8 mouse cellular contexts compared by ENCODE assay signal in genomic region chr10:60531349-60531748, GRCm38 (mm10).
DNase-seq lines count a peak whose midpoint lies in the region; ATAC-seq and TF ChIP-seq lines count a peak whose summit lies in the region.

No protein-coding gene starts in this region.

- no peak overlapping the region for H3K9ac ChIP-seq in midbrain, embryonic 15.5 days
- no peak overlapping the region for H3K9ac ChIP-seq in neural tube, embryonic 11.5 days (ENCODE audit: low read length)

- H3K4me2 ChIP-seq in midbrain, embryonic 15.5 days: no peak overlapping the region
- H3K4me2 ChIP-seq in neural tube, embryonic 11.5 days (ENCODE audit: low read depth): no peak overlapping the region

- DNase-seq in midbrain, embryonic 10.5 days (ENCODE audit: low spot score): peak; percentile 44
- peak; percentile 6 for DNase-seq in Patski (ENCODE audit: low read depth, low spot score)
- peak; percentile 78 to 80 for DNase-seq in cerebellum, postnatal 14 days
- DNase-seq in gastrocnemius, postnatal 10 days: peak; percentile 42
- peak; percentile 46 to 60 for DNase-seq in left cerebral cortex, adult 18-20 months (ENCODE audit: low spot score in 2 of 2)
- DNase-seq in neural tube, embryonic 11.5 days (ENCODE audit: low spot score): peak; percentile 61
- peak; percentile 36 to 41 for DNase-seq in thymus, postnatal 36 days

- peaks cover 20% of the 10 kb centered on the region for H3K4me1 ChIP-seq in midbrain, embryonic 10.5 days
- H3K4me1 ChIP-seq in midbrain, embryonic 15.5 days: peaks cover 6% of the 10 kb centered on the region; the same call in 1 of the 2 replicates
- no peaks in the 10 kb centered on the region for H3K4me1 ChIP-seq in neural tube, embryonic 11.5 days (ENCODE audit: control insufficient read depth, insufficient read depth, low read length)

- in situ Hi-C loops in Patski (cut with MboI; ENCODE audit: low pct_unique_long_range_greater_than_20kb): loop anchor here (5.0 kb wide), 2 partner anchors 156 to 221 kb away; partner anchors contain the start of gene Slc29a3

- 18% methylated on average over 2 of the region's 2 CpGs for WGBS in midbrain, embryonic 10.5 days
- WGBS in midbrain, embryonic 15.5 days: 33% methylated on average over 2 of the region's 2 CpGs
- 27% methylated on average over 2 of the region's 2 CpGs for WGBS in neural tube, embryonic 11.5 days

- no peak overlapping the region for H3K4me3 ChIP-seq in midbrain, embryonic 10.5 days
- H3K4me3 ChIP-seq in midbrain, embryonic 15.5 days: no peak overlapping the region
- no peak overlapping the region for H3K4me3 ChIP-seq in neural tube, embryonic 11.5 days (ENCODE audit: low read depth, low read length)

- no peaks in the 10 kb centered on the region for H3K36me3 ChIP-seq in midbrain, embryonic 10.5 days
- H3K36me3 ChIP-seq in midbrain, embryonic 15.5 days (replicated peaks): no peaks in the 10 kb centered on the region
- H3K36me3 ChIP-seq in neural tube, embryonic 11.5 days (ENCODE audit: control insufficient read depth, insufficient read depth, low read length): no peaks in the 10 kb centered on the region

- no peaks in the 10 kb centered on the region for H3K27me3 ChIP-seq in midbrain, embryonic 10.5 days (ENCODE audit: low read depth, poor library complexity, severe bottlenecking)
- H3K27me3 ChIP-seq in midbrain, embryonic 15.5 days (replicated peaks): no peaks in the 10 kb centered on the region
- no peaks in the 10 kb centered on the region for H3K27me3 ChIP-seq in Patski
- no peaks in the 10 kb centered on the region for H3K27me3 ChIP-seq in neural tube, embryonic 11.5 days (ENCODE audit: control insufficient read depth, insufficient read depth, low read length)

- no peak for TF ChIP-seq CTCF in Patski (IDR thresholded peaks at IDR 0.05)

- H3K27ac ChIP-seq in midbrain, embryonic 10.5 days (replicated peaks): no peak overlapping the region
- no peak overlapping the region for H3K27ac ChIP-seq in midbrain, embryonic 15.5 days
- no peak overlapping the region for H3K27ac ChIP-seq in neural tube, embryonic 11.5 days (ENCODE audit: low read depth, low read length)

- POLR2A ChIA-PET in Patski (lab: Charles Lee): interaction anchor here (0.6 to 0.9 kb wide), 2 partner anchors 124 to 157 kb away, joined by 3 read pairs; no protein-coding TSS in a partner anchor

- CTCF ChIA-PET in Patski (lab: Charles Lee): interaction anchor here (0.7 to 1.4 kb wide), 4 partner anchors 12 to 85 kb away, joined by 3 to 4 read pairs (median 3); no protein-coding TSS in a partner anchor

- no peak for ATAC-seq in midbrain, embryonic 15.5 days (replicated peaks)
- ATAC-seq in Patski: no peak
- ATAC-seq in neural tube, embryonic 11.5 days (ENCODE audit: insufficient read depth, low FRiP score, low TSS enrichment): 0 out of 2 replicates have a peak, but pooled peaks have one; percentile 41

- H3K9me3 ChIP-seq in midbrain, embryonic 10.5 days (replicated peaks): no peaks in the 10 kb centered on the region
- H3K9me3 ChIP-seq in midbrain, embryonic 15.5 days: no peaks in the 10 kb centered on the region
- no peaks in the 10 kb centered on the region for H3K9me3 ChIP-seq in neural tube, embryonic 11.5 days (ENCODE audit: control insufficient read depth, low read length)

Comparison
In these comparisons a context has a peak if more than half of its experiments do, and no peak if none do; other contexts are left out.
1. DNase-seq: peak in every context shown above with its lines; median percentile 79 in cerebellum, postnatal 14 days; 61 in neural tube, embryonic 11.5 days; 53 in left cerebral cortex, adult 18-20 months; 44 in midbrain, embryonic 10.5 days; 42 in gastrocnemius, postnatal 10 days; 38 in thymus, postnatal 36 days; 6 in Patski.